Mouse (Mus musculus): Measurements from ENCODE around the gene Dnah2. TPM values are rescaled to one million over a fixed set of nuclear protein-coding genes. Genes with fewer than 3 reads are reported as not detected.

Dnah2 gene
- 3.0 and 4.0 TPM in 2 replicates for polyA plus RNA-seq (2015; fragmentation: Nextera tagmentation; extraction: Ambion mirVana)

DNA sequence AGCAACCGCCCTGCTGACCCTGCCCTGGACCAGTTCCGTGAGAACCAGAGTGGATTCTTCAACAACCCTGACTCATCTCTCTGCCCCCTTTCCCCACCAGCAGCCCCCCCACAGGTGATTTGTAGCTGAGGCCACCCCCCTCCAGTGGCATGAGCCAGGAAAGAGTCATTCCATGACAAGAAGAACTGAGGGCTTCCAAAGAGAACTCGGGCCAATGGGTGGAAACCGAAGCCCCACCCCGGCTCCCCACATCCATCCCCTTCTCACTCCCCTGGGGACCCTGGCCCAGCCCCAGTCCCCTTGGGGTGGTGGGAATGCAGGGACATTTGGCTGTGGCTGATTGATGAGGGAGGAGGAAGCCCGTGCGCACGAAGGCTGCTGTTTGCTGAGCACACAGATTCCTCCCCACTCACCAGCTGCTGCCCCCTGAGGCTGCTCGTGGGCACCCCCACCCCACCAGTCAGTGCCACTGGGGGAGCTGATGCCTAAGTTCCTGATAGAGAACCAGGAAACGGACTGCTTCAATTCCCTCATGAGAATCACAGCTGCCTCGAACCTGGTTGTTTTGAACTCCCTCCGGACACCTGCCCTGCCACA is at the start of gene Dnah2:
Gene Dnah2, minus strand, starts transcription at position 51 of the 597 bp plus-strand sequence.
- no peak within 1 kb of the TSS for H3K4me3 ChIP-seq (ENCODE audit: low read length)
- ATAC-seq, result no peak
- H3K4me1 ChIP-seq (ENCODE audit: control insufficient read depth, insufficient read depth, low read depth, low read length), result peaks cover 52% of the 10 kb centered on the region

GRCm38 (mm10) chr11:69594853-69595252 is 45.9 kb upstream of the Dnah2 start:
- Histone ChIP-seq H3K36me3 (ENCODE audit: control insufficient read depth, insufficient read depth, low read length) (peaks cover 7% of the 10 kb centered on the region), H3K27me3 (replicated peaks; ENCODE audit: control insufficient read depth, insufficient read depth, low read length) (no peaks in the 10 kb centered on the region), H3K9ac (ENCODE audit: low read depth, low read length) (no peak overlapping the region), H3K4me1 (ENCODE audit: control insufficient read depth, insufficient read depth, low read depth, low read length) (no peaks in the 10 kb centered on the region), H3K27ac (ENCODE audit: low read depth, low read length) (no peak overlapping the region), H3K9me3 (ENCODE audit: control insufficient read depth, low read length) (no peaks in the 10 kb centered on the region), H3K4me3 (ENCODE audit: low read length) (no peak overlapping the region), H3K4me2 (ENCODE audit: low read length) (no peak overlapping the region)
- no peak for ATAC-seq
- 94% methylated on average over 6 of the region's 6 CpGs for WGBS

More for the DNA sequence above, at the start of gene Dnah2:
- Histone ChIP-seq H3K9me3 (ENCODE audit: control insufficient read depth, low read length) (no peaks in the 10 kb centered on the region), H3K27me3 (replicated peaks; ENCODE audit: control insufficient read depth, insufficient read depth, low read length) (no peaks in the 10 kb centered on the region), H3K27ac (ENCODE audit: low read depth, low read length) (peak within 1 kb of the TSS; percentile 95; the same call in 1 of the 2 replicates), H3K36me3 (ENCODE audit: control insufficient read depth, insufficient read depth, low read length) (no peaks in the 10 kb centered on the region), H3K4me2 (ENCODE audit: low read length) (peak within 1 kb of the TSS; percentile 94; the same call in 1 of the 2 replicates), H3K9ac (ENCODE audit: low read depth, low read length) (0 out of 2 replicates have a peak within 1 kb of the TSS, but pooled peaks have one; percentile 14)
- 32% methylated on average over 12 of the region's 12 CpGs for WGBS

DNA sequence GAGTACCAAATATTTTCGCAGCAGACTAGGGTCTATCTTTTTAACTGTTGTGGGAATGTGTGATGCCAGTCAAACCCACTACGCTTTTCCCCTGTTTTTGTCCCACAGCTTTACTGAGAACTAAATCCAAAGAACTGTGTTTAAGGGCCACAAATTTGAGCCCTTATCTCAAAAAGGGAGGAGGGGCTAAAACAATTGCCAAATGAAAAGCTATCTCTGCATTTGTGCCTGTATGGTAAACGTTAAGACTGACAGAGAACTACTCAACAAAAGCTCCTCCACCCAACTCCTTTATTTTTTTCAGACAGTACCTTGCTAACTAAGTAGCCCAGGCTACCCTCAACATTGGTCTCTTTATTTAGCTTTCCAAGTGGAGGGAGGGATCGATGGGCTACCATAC is 43.9 kb upstream of the Dnah2 start:
- H3K4me1 ChIP-seq (ENCODE audit: control insufficient read depth, insufficient read depth, low read depth, low read length), result no peaks in the 10 kb centered on the region
- H3K4me2 ChIP-seq (ENCODE audit: low read length), result no peak overlapping the region
- H3K9ac ChIP-seq (ENCODE audit: low read depth, low read length), result no peak overlapping the region
- no peak overlapping the region for H3K4me3 ChIP-seq (ENCODE audit: low read length)
- ATAC-seq, result no peak
- H3K9me3 ChIP-seq (ENCODE audit: control insufficient read depth, low read length), result no peaks in the 10 kb centered on the region
- H3K27ac ChIP-seq (ENCODE audit: low read depth, low read length), result peak overlapping the region; percentile 5; the same call in 1 of the 2 replicates
- H3K36me3 ChIP-seq (ENCODE audit: control insufficient read depth, insufficient read depth, low read length), result peaks cover 24% of the 10 kb centered on the region
- 92% methylated on average over 4 of the region's 4 CpGs for WGBS
- H3K27me3 ChIP-seq (replicated peaks; ENCODE audit: control insufficient read depth, insufficient read depth, low read length), result no peaks in the 10 kb centered on the region

- Histone ChIP-seq H3K4me2 (ENCODE audit: low read length) (no peak overlapping the region), H3K27me3 (replicated peaks; ENCODE audit: control insufficient read depth, insufficient read depth, low read length) (no peaks in the 10 kb centered on the region), H3K9me3 (ENCODE audit: control insufficient read depth, low read length) (no peaks in the 10 kb centered on the region), H3K27ac (ENCODE audit: low read depth, low read length) (peak overlapping the region; percentile 63), H3K36me3 (ENCODE audit: control insufficient read depth, insufficient read depth, low read length) (peaks cover 24% of the 10 kb centered on the region), H3K4me3 (ENCODE audit: low read length) (no peak overlapping the region), H3K9ac (ENCODE audit: low read depth, low read length) (no peak overlapping the region), H3K4me1 (ENCODE audit: control insufficient read depth, insufficient read depth, low read depth, low read length) (no peaks in the 10 kb centered on the region)
- WGBS, result 66% methylated on average over 7 of the region's 7 CpGs
- peak; percentile 94 for ATAC-seq
Observed at GRCm38 (mm10) chr11:69591899-69592637, 43.2 kb upstream of the Dnah2 start.

DNA sequence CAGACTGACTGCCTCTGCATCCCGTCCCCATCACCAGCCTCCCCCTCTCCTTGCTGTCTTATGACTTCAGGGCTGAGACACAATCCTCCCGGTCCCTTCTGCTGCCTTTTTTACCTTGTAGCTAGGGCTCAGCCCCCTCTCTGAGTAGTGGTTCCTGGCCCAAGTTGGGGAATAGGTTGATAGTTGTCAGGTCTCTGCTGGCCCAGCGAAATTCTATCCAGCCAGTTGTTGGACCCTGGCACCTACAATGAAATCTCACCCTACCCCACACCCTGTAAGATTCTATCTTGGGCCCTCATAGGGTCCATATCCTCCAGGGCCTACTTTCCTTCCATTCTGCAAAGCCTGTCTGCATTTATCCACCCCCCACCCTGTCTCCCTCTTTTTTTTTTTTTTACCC is 42.5 kb upstream of the Dnah2 start:
- Histone ChIP-seq H3K4me2 (ENCODE audit: low read length) (no peak overlapping the region), H3K27ac (ENCODE audit: low read depth, low read length) (no peak overlapping the region), H3K36me3 (ENCODE audit: control insufficient read depth, insufficient read depth, low read length) (peaks cover 24% of the 10 kb centered on the region), H3K4me3 (ENCODE audit: low read length) (no peak overlapping the region), H3K9me3 (ENCODE audit: control insufficient read depth, low read length) (no peaks in the 10 kb centered on the region), H3K9ac (ENCODE audit: low read depth, low read length) (no peak overlapping the region), H3K4me1 (ENCODE audit: control insufficient read depth, insufficient read depth, low read depth, low read length) (no peaks in the 10 kb centered on the region), H3K27me3 (replicated peaks; ENCODE audit: control insufficient read depth, insufficient read depth, low read length) (no peaks in the 10 kb centered on the region)
- ATAC-seq, result no peak
- 84% methylated on average over 3 of the region's 3 CpGs for WGBS

- Histone ChIP-seq H3K4me2 (ENCODE audit: low read length) (no peak overlapping the region), H3K27ac (ENCODE audit: low read depth, low read length) (no peak overlapping the region), H3K36me3 (ENCODE audit: control insufficient read depth, insufficient read depth, low read length) (peaks cover 24% of the 10 kb centered on the region), H3K4me3 (ENCODE audit: low read length) (no peak overlapping the region), H3K27me3 (replicated peaks; ENCODE audit: control insufficient read depth, insufficient read depth, low read length) (no peaks in the 10 kb centered on the region), H3K4me1 (ENCODE audit: control insufficient read depth, insufficient read depth, low read depth, low read length) (no peaks in the 10 kb centered on the region), H3K9ac (ENCODE audit: low read depth, low read length) (no peak overlapping the region), H3K9me3 (ENCODE audit: control insufficient read depth, low read length) (no peaks in the 10 kb centered on the region)
- ATAC-seq, result no peak
- 94% methylated on average over 8 of the region's 8 CpGs for WGBS
Observed at GRCm38 (mm10) chr11:69590622-69591021, 41.7 kb upstream of the Dnah2 start.

- Histone ChIP-seq H3K9me3 (ENCODE audit: control insufficient read depth, low read length) (no peaks in the 10 kb centered on the region), H3K27ac (ENCODE audit: low read depth, low read length) (no peak overlapping the region), H3K9ac (ENCODE audit: low read depth, low read length) (no peak overlapping the region), H3K4me1 (ENCODE audit: control insufficient read depth, insufficient read depth, low read depth, low read length) (no peaks in the 10 kb centered on the region), H3K4me2 (ENCODE audit: low read length) (no peak overlapping the region), H3K4me3 (ENCODE audit: low read length) (no peak overlapping the region), H3K27me3 (replicated peaks; ENCODE audit: control insufficient read depth, insufficient read depth, low read length) (no peaks in the 10 kb centered on the region), H3K36me3 (ENCODE audit: control insufficient read depth, insufficient read depth, low read length) (peaks cover 24% of the 10 kb centered on the region)
- 94% methylated on average over 22 of the region's 22 CpGs for WGBS
- ATAC-seq, result no peak
Observed at GRCm38 (mm10) chr11:69589207-69589834, 40.4 kb upstream of the Dnah2 start.

- Histone ChIP-seq H3K27me3 (replicated peaks; ENCODE audit: control insufficient read depth, insufficient read depth, low read length) (no peaks in the 10 kb centered on the region), H3K9ac (ENCODE audit: low read depth, low read length) (no peak overlapping the region), H3K4me2 (ENCODE audit: low read length) (no peak overlapping the region), H3K9me3 (ENCODE audit: control insufficient read depth, low read length) (no peaks in the 10 kb centered on the region), H3K36me3 (ENCODE audit: control insufficient read depth, insufficient read depth, low read length) (peaks cover 18% of the 10 kb centered on the region), H3K27ac (ENCODE audit: low read depth, low read length) (no peak overlapping the region), H3K4me3 (ENCODE audit: low read length) (no peak overlapping the region), H3K4me1 (ENCODE audit: control insufficient read depth, insufficient read depth, low read depth, low read length) (peaks cover 5% of the 10 kb centered on the region)
- no peak for ATAC-seq
- WGBS, result 84% methylated on average over 7 of the region's 7 CpGs
Observed at GRCm38 (mm10) chr11:69585718-69586325, 36.9 kb upstream of the Dnah2 start.

DNA sequence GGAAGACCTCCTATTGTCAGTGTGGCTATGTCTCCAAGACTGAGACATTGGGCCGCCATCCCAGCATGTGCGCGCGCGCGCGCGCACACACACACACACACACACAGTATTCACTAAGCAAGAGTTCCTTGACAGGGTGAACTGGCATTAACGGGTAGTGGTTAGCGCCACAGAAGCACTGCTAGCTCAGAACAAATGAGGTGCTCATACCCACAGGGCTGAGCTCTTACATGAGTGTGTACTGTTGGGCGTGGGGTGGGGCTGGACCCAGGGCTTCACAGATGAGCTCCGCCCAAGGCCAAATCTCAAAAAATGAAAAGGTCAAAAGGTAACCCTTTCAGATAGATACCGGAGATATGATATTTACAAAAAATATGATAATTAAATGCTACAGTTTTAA is 36.0 kb upstream of the Dnah2 start:
- WGBS, result 90% methylated on average over 13 of the region's 13 CpGs
- no peak for ATAC-seq
- no peak overlapping the region for H3K4me3 ChIP-seq (ENCODE audit: low read length)

More for the DNA sequence above, 36.0 kb upstream of the Dnah2 start:
- Histone ChIP-seq H3K4me1 (ENCODE audit: control insufficient read depth, insufficient read depth, low read depth, low read length) (peaks cover 5% of the 10 kb centered on the region), H3K4me2 (ENCODE audit: low read length) (no peak overlapping the region), H3K27ac (ENCODE audit: low read depth, low read length) (no peak overlapping the region), H3K9ac (ENCODE audit: low read depth, low read length) (no peak overlapping the region), H3K36me3 (ENCODE audit: control insufficient read depth, insufficient read depth, low read length) (peaks cover 17% of the 10 kb centered on the region), H3K27me3 (replicated peaks; ENCODE audit: control insufficient read depth, insufficient read depth, low read length) (no peaks in the 10 kb centered on the region), H3K9me3 (ENCODE audit: control insufficient read depth, low read length) (no peaks in the 10 kb centered on the region)
